Mouse (Mus musculus) lung, postnatal 10 days (tissue): Measurements from ENCODE around the gene Rnf222.

Source experiments
- DNase-seq: peaks from one replicate; pipeline ENCODE4 v3.0.0; 2021

Rnf222 gene

GRCm38 (mm10) chr11:68891823-68892222 is 3.5 kb downstream of the Rnf222 start:
- no peak for DNase-seq

GRCm38 (mm10) chr11:68892233-68892832 is 4.0 kb downstream of the Rnf222 start:
- peak; percentile 28 for DNase-seq

GRCm38 (mm10) chr11:68893911-68894464 is 5.6 kb downstream of the Rnf222 start:
- DNase-seq, result no peak

GRCm38 (mm10) chr11:68896247-68896646 is 7.9 kb downstream of the Rnf222 start:
- DNase-seq, result no peak

- DNase-seq, result peak; percentile 56
Measured at GRCm38 (mm10) chr11:68897120-68897519, 8.8 kb downstream of the Rnf222 start.

- no peak for DNase-seq
Measured at GRCm38 (mm10) chr11:68897838-68898237, 9.5 kb downstream of the Rnf222 start.

- DNase-seq, result no peak
Measured at GRCm38 (mm10) chr11:68898790-68899189, 10.4 kb downstream of the Rnf222 start.

GRCm38 (mm10) chr11:68899815-68900214 is 11.5 kb downstream of the Rnf222 start:
- DNase-seq, result no peak

- no peak for DNase-seq
Measured at GRCm38 (mm10) chr11:68900519-68901350, 12.4 kb downstream of the Rnf222 start.

GRCm38 (mm10) chr11:68901351-68902046 is 13.1 kb downstream of the Rnf222 start, which contains the start of gene Rpl26:
Rpl26 (plus strand) TSS chr11:68901583.
- peak; percentile 99 for DNase-seq

GRCm38 (mm10) chr11:68902047-68902364 is 13.7 kb downstream of the Rnf222 start:
- DNase-seq, result no peak

GRCm38 (mm10) chr11:68902367-68902766 is 14.0 kb downstream of the Rnf222 start:
- no peak for DNase-seq

- no peak for DNase-seq
Measured at GRCm38 (mm10) chr11:68902823-68903222, 14.5 kb downstream of the Rnf222 start.

GRCm38 (mm10) chr11:68903775-68904174 is 15.4 kb downstream of the Rnf222 start:
- no peak for DNase-seq

GRCm38 (mm10) chr11:68904375-68905137 is 16.2 kb downstream of the Rnf222 start:
- peak; percentile 89 for DNase-seq

GRCm38 (mm10) chr11:68905138-68905531 is 16.8 kb downstream of the Rnf222 start:
- no peak for DNase-seq

GRCm38 (mm10) chr11:68905665-68906460 is 17.5 kb downstream of the Rnf222 start:
- no peak for DNase-seq

- peak; percentile 36 for DNase-seq
Measured at GRCm38 (mm10) chr11:68906461-68906790, 18.1 kb downstream of the Rnf222 start.

- DNase-seq, result no peak
Measured at GRCm38 (mm10) chr11:68907251-68907650, 18.9 kb downstream of the Rnf222 start.

GRCm38 (mm10) chr11:68908846-68909503 is 20.6 kb downstream of the Rnf222 start:
- DNase-seq, result no peak

- DNase-seq, result peak; percentile 59
Measured at GRCm38 (mm10) chr11:68911531-68912177, 23.3 kb downstream of the Rnf222 start.
